Comparison of ENCODE assay signal across 18 mouse cellular contexts in genomic region chr12:73380686-73381360, GRCm38 (mm10).
DNase-seq lines count a peak whose midpoint lies in the region; ATAC-seq and TF ChIP-seq lines count a peak whose summit lies in the region.
"Had no signal": no experiment of that assay in that cellular context is flagged by ENCODE, and none has a peak within 500 bp of the region (broad histone marks: within the 10 kb centered on the region; RNA-seq: fewer than 3 reads in every experiment).

No protein-coding gene starts in this region.

- no peaks in the 10 kb centered on the region for H3K79me2 ChIP-seq in heart, adult 2 months (replicated peaks; ENCODE audit: control insufficient read depth, insufficient read depth, low read length)

- TF ChIP-seq POLR2A in heart, adult 2 months (IDR thresholded peaks at IDR 0.05; ENCODE audit: insufficient read depth, low read depth, low read length): no peak

- H3K4me1 ChIP-seq in heart, embryonic 13.5 days: peaks cover 65% of the 10 kb centered on the region
- H3K4me1 ChIP-seq in heart, adult 2 months (ENCODE audit: control insufficient read depth, insufficient read depth, low read length): peaks cover 14% of the 10 kb centered on the region
- no peaks in the 10 kb centered on the region for H3K4me1 ChIP-seq in midbrain, embryonic 11.5 days (ENCODE audit: control insufficient read depth, insufficient read depth, low read length)
- peaks cover 6% of the 10 kb centered on the region; the same call in 1 of the 2 replicates for H3K4me1 ChIP-seq in midbrain, embryonic 16.5 days (ENCODE audit: control insufficient read depth, insufficient read depth, low read length)
- H3K4me1 ChIP-seq: hindbrain, embryonic 15.5 days had no signal

- H3K9me3 ChIP-seq in heart, embryonic 13.5 days: no peaks in the 10 kb centered on the region
- no peaks in the 10 kb centered on the region for H3K9me3 ChIP-seq in midbrain, embryonic 11.5 days (ENCODE audit: control insufficient read depth, low read length)
- no peaks in the 10 kb centered on the region for H3K9me3 ChIP-seq in midbrain, embryonic 16.5 days (replicated peaks; ENCODE audit: control insufficient read depth, low read length, poor library complexity, severe bottlenecking)
- H3K9me3 ChIP-seq: hindbrain, embryonic 15.5 days; intestine, embryonic 15.5 days; limb, embryonic 13.5 days; lung, embryonic 15.5 days had no signal

- intact Hi-C loops in heart, adult 2 months (cut with DNase I): no loop called here

- H3K36me3 ChIP-seq in heart, embryonic 13.5 days: no peaks in the 10 kb centered on the region
- H3K36me3 ChIP-seq in heart, adult 2 months (ENCODE audit: control insufficient read depth, insufficient read depth, low read length): no peaks in the 10 kb centered on the region
- H3K36me3 ChIP-seq in midbrain, embryonic 11.5 days (ENCODE audit: control insufficient read depth, insufficient read depth, low read length): no peaks in the 10 kb centered on the region
- no peaks in the 10 kb centered on the region for H3K36me3 ChIP-seq in midbrain, embryonic 16.5 days (ENCODE audit: control insufficient read depth, insufficient read depth, low read length)
- H3K36me3 ChIP-seq: hindbrain, embryonic 15.5 days; intestine, embryonic 15.5 days; limb, embryonic 13.5 days; lung, embryonic 15.5 days had no signal

- H3K4me2 ChIP-seq in heart, embryonic 13.5 days: no peak overlapping the region
- no peak overlapping the region for H3K4me2 ChIP-seq in midbrain, embryonic 11.5 days
- H3K4me2 ChIP-seq in midbrain, embryonic 16.5 days (ENCODE audit: low read length): no peak overlapping the region
- H3K4me2 ChIP-seq: hindbrain, embryonic 15.5 days; intestine, embryonic 15.5 days; limb, embryonic 13.5 days; lung, embryonic 15.5 days had no signal

- no peak for TF ChIP-seq EP300 in heart, adult 2 months (IDR thresholded peaks at IDR 0.05; ENCODE audit: insufficient read depth, low read depth, low read length)

- no peaks in the 10 kb centered on the region for H3K27me3 ChIP-seq in heart, embryonic 13.5 days (replicated peaks)
- H3K27me3 ChIP-seq in heart, adult 2 months (ENCODE audit: control insufficient read depth, insufficient read depth, low read length): no peaks in the 10 kb centered on the region
- no peaks in the 10 kb centered on the region for H3K27me3 ChIP-seq in midbrain, embryonic 11.5 days (ENCODE audit: control insufficient read depth, insufficient read depth, low read length)
- H3K27me3 ChIP-seq in midbrain, embryonic 16.5 days (ENCODE audit: control insufficient read depth, insufficient read depth, low read depth, low read length): no peaks in the 10 kb centered on the region
- H3K27me3 ChIP-seq: hindbrain, embryonic 15.5 days; intestine, embryonic 15.5 days; limb, embryonic 13.5 days; lung, embryonic 15.5 days had no signal

- no peak for TF ChIP-seq CTCF in heart, adult 2 months (IDR thresholded peaks at IDR 0.05)

- no peak overlapping the region for H3K4me3 ChIP-seq in heart, embryonic 13.5 days
- H3K4me3 ChIP-seq in heart, adult 2 months: no peak overlapping the region
- H3K4me3 ChIP-seq in midbrain, embryonic 11.5 days (ENCODE audit: low read depth, low read length): no peak overlapping the region
- H3K4me3 ChIP-seq in midbrain, embryonic 16.5 days (ENCODE audit: low read depth, low read length): no peak overlapping the region
- H3K4me3 ChIP-seq: hindbrain, embryonic 15.5 days; intestine, embryonic 15.5 days; limb, embryonic 13.5 days; lung, embryonic 15.5 days had no signal

- H3K9ac ChIP-seq in heart, embryonic 13.5 days: no peak overlapping the region
- H3K9ac ChIP-seq in heart, adult 2 months (ENCODE audit: low read depth, low read length): no peak overlapping the region
- no peak overlapping the region for H3K9ac ChIP-seq in midbrain, embryonic 11.5 days (ENCODE audit: low read length)
- H3K9ac ChIP-seq in midbrain, embryonic 16.5 days (ENCODE audit: low read depth, low read length): no peak overlapping the region
- H3K9ac ChIP-seq: forebrain, postnatal 0 days; hindbrain, embryonic 15.5 days; intestine, embryonic 15.5 days; limb, embryonic 13.5 days; liver, embryonic 14.5 days; lung, embryonic 15.5 days had no signal

- WGBS in heart, embryonic 13.5 days: 76% methylated on average over 8 of the region's 8 CpGs
- 81% methylated on average over 8 of the region's 8 CpGs for WGBS in heart, adult 2 months
- 89% methylated on average over 8 of the region's 8 CpGs for WGBS in midbrain, embryonic 11.5 days
- 90% methylated on average over 8 of the region's 8 CpGs for WGBS in midbrain, embryonic 16.5 days

- no peak for ATAC-seq in CD4-positive, CD25-positive, alpha-beta regulatory T cell, adult 4 months
- ATAC-seq in heart, embryonic 13.5 days (ENCODE audit: extremely low read depth, insufficient number of reproducible peaks, low FRiP score, low TSS enrichment): no peak
- no peak for ATAC-seq in midbrain, embryonic 11.5 days (ENCODE audit: low FRiP score)
- no peak for ATAC-seq in midbrain, embryonic 16.5 days
- ATAC-seq: forebrain, postnatal 0 days had no signal

- peak overlapping the region; percentile 84 for H3K27ac ChIP-seq in heart, embryonic 13.5 days (replicated peaks)
- H3K27ac ChIP-seq in heart, adult 2 months: no peak overlapping the region
- no peak overlapping the region for H3K27ac ChIP-seq in midbrain, embryonic 11.5 days (ENCODE audit: low read depth, low read length)
- no peak overlapping the region for H3K27ac ChIP-seq in midbrain, embryonic 16.5 days (ENCODE audit: low read length)
- H3K27ac ChIP-seq: hindbrain, embryonic 15.5 days; intestine, embryonic 15.5 days; limb, embryonic 13.5 days; liver, embryonic 14.5 days; lung, embryonic 15.5 days had no signal

- peak; percentile 15 for DNase-seq in CD4-positive, CD25-positive, alpha-beta regulatory T cell, adult 2 months (ENCODE audit: low read depth, low spot score)
- no peak for DNase-seq in heart, adult 2 months
- peak; percentile 72 for DNase-seq in midbrain, embryonic 11.5 days (ENCODE audit: low spot score, missing footprints)
- DNase-seq in liver: no peak
- DNase-seq in layer of hippocampus, adult 9-11 months: no peak
- DNase-seq: adrenal gland, postnatal 36 days; cerebellum, adult 11-12 months; cerebellum, postnatal 14 days; forebrain, postnatal 0 days; lung, postnatal 4 days had no signal

Comparison
In these comparisons a context has a peak if more than half of its experiments do, and no peak if none do; other contexts are left out.
1. DNase-seq: peak in CD4-positive, CD25-positive, alpha-beta regulatory T cell, adult 2 months (single experiment) and midbrain, embryonic 11.5 days (single experiment); none in heart, adult 2 months (0 of 2), liver (single experiment) and layer of hippocampus, adult 9-11 months (single experiment).